Mouse (Mus musculus) urinary bladder, adult 2 months (tissue): ENCODE data around the gene Atpif1. TPM values are rescaled to one million over a fixed set of nuclear protein-coding genes. Genes with fewer than 3 reads are reported as not detected.

Experiments
- DNase-seq: peaks from one replicate; pipeline ENCODE4 v3.0.0; 2022; ENCODE audit warnings: low spot score
- polyA plus RNA-seq: library from polyadenylated mRNA; depleted of rRNA; stranded (reverse); fragments of >200 nt; gene quantifications from 2 replicates; pipeline ENCODE4 v1.2.3, GENCODE M21; 2012

Atpif1 gene
- polyA plus RNA-seq, 1 experiment: 421 TPM

DNA sequence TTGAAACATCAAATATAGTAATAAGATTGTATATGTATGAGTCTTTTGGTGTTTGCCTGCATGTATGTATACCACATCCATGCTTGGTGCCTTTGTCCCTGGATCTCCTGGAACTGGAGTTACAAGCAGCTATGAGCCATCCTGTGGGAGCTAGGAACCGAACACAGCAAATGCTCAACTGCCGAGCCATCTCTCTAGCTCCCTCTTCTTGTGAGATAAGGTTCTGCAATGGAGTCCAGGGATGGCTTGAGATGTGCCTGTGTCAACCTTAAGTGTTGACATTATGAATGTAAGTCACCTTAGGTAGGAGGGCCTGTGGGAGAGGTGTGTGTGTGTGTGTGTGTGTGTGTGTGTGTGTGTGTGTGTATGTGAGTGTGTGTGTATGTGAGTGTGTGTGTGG is 6.8 kb downstream of the Atpif1 start:
- DNase-seq: no peak

DNA sequence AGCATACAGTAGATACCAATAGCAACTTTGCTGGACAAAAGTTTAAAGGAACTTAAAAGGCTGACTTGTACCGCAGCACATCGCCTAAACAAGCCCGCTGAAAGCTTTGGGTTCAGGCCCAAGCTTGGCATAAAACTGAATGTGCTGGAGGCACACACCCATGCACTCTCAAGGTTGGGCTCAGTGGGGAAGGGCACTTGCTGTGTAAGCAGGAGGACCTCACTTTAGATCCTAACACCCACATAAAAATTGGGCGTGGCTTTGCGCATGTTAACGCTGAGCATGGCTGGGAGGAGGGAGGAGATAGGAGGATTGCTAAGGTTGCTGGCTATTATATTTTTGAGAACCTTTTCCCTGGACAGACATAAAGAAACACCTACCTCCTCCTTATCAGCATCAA is 8.7 kb downstream of the Atpif1 start:
- no peak for DNase-seq

DNA sequence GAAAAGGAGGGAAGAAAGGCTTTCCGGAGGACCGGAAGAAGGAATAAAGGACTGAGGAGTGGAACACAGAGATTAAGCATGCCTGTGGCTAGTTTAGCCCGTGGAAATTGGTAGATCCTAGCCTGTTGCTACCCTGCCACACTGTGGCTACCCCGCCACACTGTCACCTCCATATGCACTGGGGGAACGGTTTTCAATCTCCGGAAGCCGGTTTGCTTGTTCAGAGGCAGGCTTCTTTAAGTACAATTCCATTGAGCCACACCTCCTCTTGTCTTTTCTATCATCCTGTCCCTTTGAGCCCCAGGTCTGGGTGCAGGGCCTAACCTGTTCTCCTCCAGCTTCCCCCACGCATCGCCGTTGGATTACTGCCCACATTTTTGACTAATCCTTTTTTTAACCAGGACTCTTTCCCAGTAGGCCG is 9.1 kb downstream of the Atpif1 start:
- no peak for DNase-seq

DNA sequence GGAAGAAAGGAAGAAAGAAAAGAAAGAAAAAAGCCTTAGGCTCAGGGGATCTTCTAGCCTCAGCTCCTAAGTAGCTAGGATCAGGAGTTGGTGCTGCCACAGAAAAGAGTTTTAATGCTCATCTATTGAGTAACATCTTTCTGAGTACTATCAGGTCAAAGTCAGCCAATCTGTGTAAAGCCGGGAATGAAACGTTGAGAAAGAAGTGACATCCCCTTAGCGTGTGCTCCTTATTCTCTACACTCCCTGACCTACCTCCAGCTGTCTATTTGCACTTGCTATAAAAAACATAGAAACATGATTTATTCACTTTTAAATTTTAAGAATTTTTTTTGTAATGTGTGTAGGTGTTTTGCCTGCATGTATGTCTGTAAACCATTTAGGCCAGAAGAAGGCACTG is 14.3 kb downstream of the Atpif1 start:
- no peak for DNase-seq

DNA sequence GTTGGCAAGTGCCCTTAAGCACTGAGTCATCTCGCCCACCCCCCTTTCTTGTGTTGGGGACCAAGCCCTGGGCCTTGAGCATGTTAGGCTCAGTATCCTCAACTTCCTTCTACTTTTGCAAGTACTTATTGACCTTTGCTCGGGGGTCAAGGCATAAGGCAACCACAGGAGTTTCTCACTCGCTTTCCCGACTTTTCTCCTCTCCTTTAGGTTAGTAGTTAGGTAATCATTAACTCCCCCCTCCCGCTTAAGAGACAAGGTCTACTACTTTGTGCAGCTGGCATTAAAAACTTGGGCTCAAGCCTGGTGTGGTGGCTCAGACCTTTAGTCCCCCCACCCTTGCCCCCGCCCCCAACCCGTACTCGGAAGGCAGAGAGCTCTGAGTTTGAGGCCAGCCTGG is 15.4 kb downstream of the Atpif1 start:
- DNase-seq: no peak

GRCm38 (mm10) chr4:132515369-132516155 is 17.9 kb downstream of the Atpif1 start:
- peak; percentile 65 for DNase-seq

- DNase-seq: peak; percentile 68
These were observed 18.8 kb downstream of the Atpif1 start for GRCm38 (mm10) chr4:132514555-132515135.

GRCm38 (mm10) chr4:132513395-132514273 is 19.8 kb downstream of the Atpif1 start:
- no peak for DNase-seq

DNA sequence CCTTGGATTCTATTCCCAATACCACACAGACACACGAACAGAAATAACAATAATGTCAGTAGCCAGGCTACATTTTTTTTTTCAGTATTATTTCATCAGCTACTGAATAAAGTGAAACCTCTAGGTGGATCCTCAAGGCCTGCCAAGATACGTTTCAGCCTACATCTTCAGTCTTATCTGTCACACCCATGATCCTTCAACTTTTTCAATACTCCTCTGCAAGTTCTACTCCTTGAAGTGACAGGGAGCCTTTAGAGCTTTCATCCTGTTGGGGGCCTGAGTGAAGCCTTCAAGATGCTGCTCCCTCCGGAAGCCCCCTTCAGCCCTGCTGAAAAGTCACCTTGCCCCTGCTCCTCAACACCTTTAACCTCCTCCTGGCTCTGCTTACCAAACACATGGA is 21.4 kb downstream of the Atpif1 start:
- no peak for DNase-seq

DNA sequence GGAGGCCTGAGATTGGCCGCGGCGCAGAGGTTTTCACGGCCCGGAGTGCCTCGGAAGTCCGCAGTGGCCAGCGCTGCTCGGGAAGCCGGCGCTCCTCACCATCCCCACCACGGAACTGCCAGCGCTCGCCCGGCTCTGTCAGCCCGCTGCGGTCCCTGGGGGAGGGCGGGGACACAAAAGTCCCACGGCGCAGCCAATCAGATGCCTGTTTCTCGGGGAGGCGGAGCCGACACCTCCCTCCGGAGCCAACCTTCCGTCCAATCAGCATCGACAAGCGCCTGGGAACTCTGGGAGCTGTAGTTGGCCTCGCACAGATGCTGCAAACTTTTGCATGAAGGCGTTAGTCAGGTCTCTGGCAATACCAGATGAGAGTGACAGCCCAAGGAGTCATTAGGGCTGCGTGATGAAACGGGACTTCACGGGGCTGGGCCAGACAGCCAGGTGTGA is 23.1 kb downstream of the Atpif1 start, which contains the start of gene Sesn2:
Sesn2 (minus strand) TSS at position 150 of the 447 bp plus-strand sequence.
- DNase-seq: peak; percentile 96

DNA sequence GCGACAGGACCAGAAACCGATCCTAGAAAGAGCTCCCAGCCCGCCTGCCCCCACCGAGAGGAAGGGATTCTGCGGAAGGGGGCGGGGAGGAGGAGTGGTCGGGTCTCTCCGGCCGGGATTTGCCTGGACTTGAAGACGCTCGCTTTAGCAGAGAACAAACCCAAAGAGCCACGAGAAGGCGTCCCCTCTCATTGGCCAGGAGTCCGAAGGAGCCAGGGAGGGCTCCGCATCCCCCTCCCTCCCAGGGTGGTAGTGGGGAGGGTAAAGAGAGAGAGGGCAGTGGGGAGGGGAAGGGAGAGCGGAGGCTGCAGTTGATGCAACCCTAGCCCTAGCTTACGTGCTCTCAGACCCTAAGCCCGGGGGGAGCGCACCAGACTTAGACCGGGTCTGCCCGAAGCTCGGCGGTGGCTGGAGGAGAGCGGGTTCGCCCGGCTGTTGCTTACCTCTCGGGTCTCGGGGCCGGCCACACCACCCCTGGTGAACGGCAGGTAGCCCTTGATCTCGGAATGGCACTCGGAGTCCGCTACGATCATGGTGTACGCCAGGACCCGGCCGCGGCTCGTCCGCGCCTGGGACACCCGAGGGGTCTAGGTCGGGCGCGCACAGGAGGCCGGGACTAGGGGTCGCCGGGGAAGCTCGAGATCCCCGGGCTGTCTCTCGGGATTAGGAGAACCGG is 23.7 kb downstream of the Atpif1 start:
- peak; percentile 68 for DNase-seq

DNA sequence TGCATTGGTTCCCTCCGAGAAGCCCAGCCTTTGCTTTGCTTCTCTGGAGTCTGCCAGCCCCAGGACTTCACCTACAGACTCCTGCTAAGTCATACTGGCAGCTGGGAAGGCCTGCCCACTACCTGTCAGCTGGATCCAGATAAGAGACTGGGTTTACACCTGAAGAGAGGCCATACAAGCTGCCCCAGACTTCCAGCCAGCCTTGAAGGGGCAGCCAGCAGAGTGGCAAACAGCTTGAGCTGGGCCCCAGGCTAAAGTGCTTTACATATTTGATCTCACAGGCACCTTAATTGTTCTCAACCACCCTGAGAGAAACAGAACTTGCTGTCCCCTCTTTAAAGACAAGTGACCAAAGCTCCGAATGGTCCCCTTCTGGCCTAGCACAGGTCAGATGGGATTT is 26.2 kb downstream of the Atpif1 start:
- no peak for DNase-seq

GRCm38 (mm10) chr4:132506250-132506649 is 27.2 kb downstream of the Atpif1 start:
- no peak for DNase-seq

- DNase-seq: no peak
These were observed 27.7 kb downstream of the Atpif1 start for GRCm38 (mm10) chr4:132505800-132506199.

- no peak for DNase-seq
These were observed 28.3 kb downstream of the Atpif1 start for GRCm38 (mm10) chr4:132505034-132505738.

DNA sequence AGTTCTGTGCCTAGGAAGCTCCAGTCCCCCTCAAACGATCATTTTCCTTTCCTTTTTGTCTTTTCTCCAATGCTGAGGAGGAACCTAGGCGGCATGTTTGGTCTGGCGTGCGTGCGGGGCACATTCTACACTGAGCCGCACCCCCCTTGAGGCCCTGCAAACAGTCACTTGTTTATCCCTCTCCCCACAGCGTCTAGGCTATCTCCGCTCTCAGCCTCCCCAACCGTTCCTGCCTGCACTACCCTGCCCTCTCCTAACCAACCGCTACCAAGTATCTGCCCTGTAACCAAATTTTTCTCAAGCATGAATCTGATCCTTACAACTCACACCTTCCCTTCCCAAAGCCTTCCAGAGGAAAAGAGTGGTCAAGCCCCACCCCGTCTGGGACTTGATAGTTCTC is 30.1 kb downstream of the Atpif1 start:
- no peak for DNase-seq

DNA sequence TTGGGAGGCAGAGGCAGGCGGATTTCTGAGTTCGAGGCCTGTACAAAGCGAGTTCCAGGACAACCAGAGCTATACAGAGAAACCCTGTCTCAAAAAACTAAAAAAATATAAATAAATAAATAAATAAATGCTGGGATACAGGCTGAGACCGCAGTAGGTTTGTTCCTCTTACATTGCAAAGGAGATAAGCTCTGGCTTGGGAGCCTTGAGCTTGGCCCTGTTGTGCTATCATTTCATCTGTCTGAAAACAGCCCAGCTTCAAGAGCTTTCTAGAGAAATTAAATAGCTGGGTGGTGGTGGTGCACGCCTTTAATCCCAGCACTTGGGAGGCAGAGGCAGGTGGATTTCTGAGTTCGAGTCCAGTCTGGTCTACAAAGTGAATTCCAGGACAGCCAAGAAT is 31.8 kb downstream of the Atpif1 start:
- DNase-seq: no peak

DNA sequence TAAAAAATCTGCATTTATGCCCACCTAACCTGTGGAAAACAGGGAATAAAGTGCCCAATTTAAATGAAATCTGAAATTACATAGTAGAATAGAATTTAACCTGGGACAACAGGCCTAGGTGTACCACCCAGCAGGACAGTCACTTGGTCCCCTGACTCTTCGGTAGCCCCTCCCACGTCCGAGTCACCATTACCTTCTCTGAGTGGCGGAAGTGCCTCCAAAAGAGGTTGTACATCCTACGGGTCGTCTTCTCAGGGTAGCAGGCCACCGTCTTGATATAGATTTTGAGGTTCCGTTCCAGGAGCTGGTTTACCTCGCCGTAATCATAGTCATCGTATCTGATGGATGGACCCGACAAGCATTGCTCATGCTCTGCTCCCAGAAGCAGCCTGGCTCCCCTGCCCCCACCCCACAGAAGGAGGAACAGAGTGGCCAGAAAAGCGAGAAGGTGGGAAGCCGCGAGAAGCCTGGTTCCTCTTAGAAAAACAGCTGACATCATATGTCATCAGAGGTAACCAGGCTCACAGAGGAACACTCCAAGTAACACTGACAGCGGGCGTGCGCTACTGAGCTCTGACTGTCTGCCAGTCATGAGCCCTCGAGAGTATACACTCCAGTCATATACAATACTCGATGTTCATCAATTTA is 39.1 kb downstream of the Atpif1 start:
- DNase-seq: no peak

- no peak for DNase-seq
These were observed 41.0 kb downstream of the Atpif1 start for GRCm38 (mm10) chr4:132492178-132493060.

GRCm38 (mm10) chr4:132491748-132492147 is 41.7 kb downstream of the Atpif1 start:
- no peak for DNase-seq
